Mouse (Mus musculus) midbrain, embryonic 16.5 days (tissue): Measurements from ENCODE around the gene Nod1. TPM values are rescaled to one million over a fixed set of nuclear protein-coding genes. Genes with fewer than 3 reads are reported as not detected.

Experiments
- ATAC-seq: fragments of 200-750 bp; cut with Nextera tagmentation; 2 replicates; pipeline ENCODE4 v1.8.0; 2017; ENCODE audit warnings: moderate TSS enrichment
- H3K27ac ChIP-seq: fragments of 300-500 bp; sonication (generic); 2 replicates; pipeline ENCODE4 v1.5.1; 2014; ENCODE audit warnings: mild to moderate bottlenecking, low read length, mixed read lengths
- H3K27me3 ChIP-seq: fragments of 300-500 bp; sonication (generic); 2 replicates; pipeline ENCODE4 v1.6.1; 2014; ENCODE audit warnings: low read depth, low read length, mixed read lengths; ENCODE audit not compliant: control insufficient read depth, insufficient read depth
- H3K36me3 ChIP-seq: fragments of 300-500 bp; sonication (generic); 2 replicates; pipeline ENCODE4 v1.6.1; 2014; ENCODE audit warnings: mild to moderate bottlenecking, low read length, moderate library complexity, mixed read lengths; ENCODE audit not compliant: control insufficient read depth, insufficient read depth
- H3K4me1 ChIP-seq: fragments of 300-500 bp; sonication (generic); 2 replicates; pipeline ENCODE4 v1.6.1; 2014; ENCODE audit warnings: mild to moderate bottlenecking, low read length, mixed read lengths; ENCODE audit not compliant: control insufficient read depth, insufficient read depth
- H3K4me2 ChIP-seq: fragments of 300-500 bp; sonication (generic); 2 replicates; pipeline ENCODE4 v1.6.1; 2014; ENCODE audit warnings: mild to moderate bottlenecking, low read length, mixed read lengths
- H3K4me3 ChIP-seq: fragments of 300-500 bp; sonication (generic); 2 replicates; pipeline ENCODE4 v1.5.1; 2014; ENCODE audit warnings: low read depth, mild to moderate bottlenecking, low read length, moderate library complexity, mixed read lengths
- H3K9ac ChIP-seq: fragments of 300-500 bp; sonication (generic); 2 replicates; pipeline ENCODE4 v1.6.1; 2014; ENCODE audit warnings: low read depth, low read length, mixed read lengths
- H3K9me3 ChIP-seq: fragments of 300-500 bp; sonication (generic); replicated peaks from 2 replicates; pipeline ENCODE4 v1.6.1; 2014; ENCODE audit warnings: mild to moderate bottlenecking, low read length, mixed read lengths; ENCODE audit not compliant: control insufficient read depth, poor library complexity, severe bottlenecking
- WGBS: fragments of 180-500 bp; shearing (Covaris S2); extraction: QIAGEN DNeasy Blood & Tissue Kit; methylation state at CpG from one replicate; pipeline ENCODE4 v1.1.7; 2014; 5-methylcytosine and 5-hydroxymethylcytosine counted together
- polyA plus RNA-seq: library from polyadenylated mRNA; unstranded; fragments of >200 nt; fragmentation: Nextera tagmentation; extraction: Ambion mirVana; gene quantifications from 2 replicates; pipeline ENCODE4 v1.2.1, GENCODE M21; 2015

Nod1 gene
- polyA plus RNA-seq, 1 experiment from 2014 or later: 2.8 TPM

DNA sequence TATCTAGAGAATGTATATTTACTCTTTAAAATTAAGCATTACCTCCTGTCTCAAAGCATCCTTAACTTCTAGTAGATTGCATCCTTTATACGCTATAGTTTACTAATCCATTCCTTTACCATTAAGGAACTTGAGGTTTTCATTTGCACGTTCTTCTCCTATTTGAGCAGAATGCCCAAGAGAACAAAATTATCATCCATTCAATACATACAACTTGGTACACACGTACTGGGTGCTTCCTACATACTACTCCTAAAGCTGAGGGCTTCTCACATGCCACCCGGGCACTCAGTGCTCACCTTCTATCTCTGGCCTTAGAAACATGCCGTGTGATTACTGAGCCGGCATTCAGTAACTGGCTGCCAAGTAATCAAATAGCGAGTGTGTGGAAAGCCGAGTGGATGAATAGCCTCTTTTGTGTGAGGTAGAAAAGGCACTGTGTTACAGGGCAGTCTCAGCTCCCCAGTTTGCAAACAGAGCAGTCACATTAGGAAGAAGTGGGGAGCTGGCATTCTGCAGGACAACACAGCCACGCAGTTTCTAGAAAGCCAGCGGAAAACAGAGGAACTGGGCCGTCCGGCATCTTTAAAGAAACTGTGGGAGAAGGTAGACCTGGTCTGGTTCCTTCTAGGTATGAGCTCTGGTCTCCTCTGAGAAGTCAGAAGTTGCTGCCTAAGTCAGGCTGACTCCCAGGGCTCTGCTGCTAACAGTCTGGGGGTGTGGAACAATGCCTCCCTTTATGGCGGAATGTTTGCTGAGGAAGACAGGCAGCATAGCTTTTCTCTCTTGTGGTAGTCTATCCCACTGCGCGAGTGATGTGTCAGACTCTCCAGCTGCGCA lies 37.2 kb upstream of the Nod1 start:
- Histone ChIP-seq H3K27ac (peak overlapping the region; percentile 26; the same call in 1 of the 2 replicates), H3K4me1 (peaks cover 8% of the 10 kb centered on the region), H3K4me3 (0 out of 2 replicates have a peak overlapping the region, but pooled peaks have one; percentile 2), H3K9ac (peak overlapping the region; percentile 3; the same call in 1 of the 2 replicates), H3K36me3 (no peaks in the 10 kb centered on the region), H3K9me3 (no peaks in the 10 kb centered on the region), H3K27me3 (no peaks in the 10 kb centered on the region), H3K4me2 (peak overlapping the region; percentile 47)
- 10% methylated on average over 16 of the region's 16 CpGs for WGBS
- peak; percentile 82 for ATAC-seq

DNA sequence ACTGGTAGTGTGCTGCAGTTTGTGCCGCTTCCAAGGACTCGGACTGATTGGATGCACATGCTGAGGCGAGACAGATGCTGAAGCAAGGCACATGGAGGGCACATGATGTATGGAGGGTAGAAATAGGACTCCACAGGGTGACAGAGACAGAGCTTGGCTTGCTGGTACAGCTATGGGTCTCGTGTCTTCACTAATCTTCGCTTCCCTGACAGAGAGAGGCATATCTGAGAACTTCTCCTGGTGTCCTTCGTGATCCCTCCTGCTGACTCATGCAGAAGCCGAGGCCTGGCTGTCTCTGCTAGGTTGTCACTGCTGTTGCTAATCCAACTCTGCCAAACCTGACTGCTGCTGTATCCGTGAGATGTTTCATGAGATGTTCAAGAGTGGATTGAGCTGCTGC lies 36.0 kb upstream of the Nod1 start:
- no peak overlapping the region for H3K4me2 ChIP-seq
- no peaks in the 10 kb centered on the region for H3K27me3 ChIP-seq
- no peak overlapping the region for H3K27ac ChIP-seq
- 91% methylated on average over 8 of the region's 8 CpGs for WGBS
- peaks cover 8% of the 10 kb centered on the region for H3K4me1 ChIP-seq
- no peak overlapping the region for H3K9ac ChIP-seq
- no peaks in the 10 kb centered on the region for H3K9me3 ChIP-seq
- ATAC-seq: no peak
- no peak overlapping the region for H3K4me3 ChIP-seq
- no peaks in the 10 kb centered on the region for H3K36me3 ChIP-seq

DNA sequence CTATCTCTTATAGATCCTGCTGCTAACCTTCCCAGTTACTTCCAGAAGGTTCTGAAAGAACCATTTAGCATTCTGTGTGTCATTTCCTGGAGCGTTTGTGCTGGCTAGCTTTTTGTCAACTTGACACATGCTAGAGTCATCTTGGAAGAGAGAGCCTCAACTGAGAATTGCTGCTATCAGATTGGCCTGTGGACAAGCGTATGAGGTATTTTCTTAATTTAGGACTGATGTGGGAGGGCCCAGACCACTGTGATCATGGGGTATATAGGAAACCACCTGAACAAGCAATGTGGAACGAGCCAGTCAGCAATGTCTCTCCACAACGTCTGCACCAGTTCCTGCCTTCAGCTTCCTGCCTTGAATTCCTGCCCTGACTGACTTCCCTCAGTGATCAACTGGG lies 31.1 kb upstream of the Nod1 start:
- Histone ChIP-seq H3K4me3 (no peak overlapping the region), H3K36me3 (no peaks in the 10 kb centered on the region), H3K4me2 (no peak overlapping the region), H3K27ac (no peak overlapping the region), H3K9ac (no peak overlapping the region), H3K4me1 (no peaks in the 10 kb centered on the region), H3K9me3 (no peaks in the 10 kb centered on the region), H3K27me3 (no peaks in the 10 kb centered on the region)
- ATAC-seq: no peak
- WGBS: 85% methylated on average over 4 of the region's 4 CpGs

DNA sequence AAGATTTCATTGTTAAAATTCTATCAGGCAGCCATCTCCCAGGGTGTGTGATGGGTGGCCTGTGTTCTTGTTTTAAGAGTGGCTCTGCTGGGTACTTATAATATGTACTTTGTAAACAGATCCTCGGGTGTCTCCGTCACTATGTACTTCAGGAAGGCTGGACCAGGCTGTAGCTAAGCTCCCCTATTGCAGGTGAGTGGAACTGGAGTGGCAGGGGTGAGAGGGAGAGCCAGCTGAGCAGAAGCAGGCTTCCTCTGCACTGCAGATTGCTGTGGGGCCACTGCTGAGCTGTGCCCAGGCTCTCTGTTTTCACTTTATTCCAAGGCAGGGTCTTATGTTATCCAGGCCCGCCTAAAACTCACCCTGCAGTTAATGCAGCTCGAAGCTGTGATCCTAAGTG lies 30.0 kb upstream of the Nod1 start:
- H3K36me3 ChIP-seq: no peaks in the 10 kb centered on the region
- WGBS: 78% methylated on average over 4 of the region's 4 CpGs
- no peaks in the 10 kb centered on the region for H3K9me3 ChIP-seq
- no peak overlapping the region for H3K27ac ChIP-seq
- no peak overlapping the region for H3K4me2 ChIP-seq
- H3K9ac ChIP-seq: no peak overlapping the region
- no peaks in the 10 kb centered on the region for H3K4me1 ChIP-seq
- H3K27me3 ChIP-seq: no peaks in the 10 kb centered on the region
- ATAC-seq: no peak
- H3K4me3 ChIP-seq: no peak overlapping the region

DNA sequence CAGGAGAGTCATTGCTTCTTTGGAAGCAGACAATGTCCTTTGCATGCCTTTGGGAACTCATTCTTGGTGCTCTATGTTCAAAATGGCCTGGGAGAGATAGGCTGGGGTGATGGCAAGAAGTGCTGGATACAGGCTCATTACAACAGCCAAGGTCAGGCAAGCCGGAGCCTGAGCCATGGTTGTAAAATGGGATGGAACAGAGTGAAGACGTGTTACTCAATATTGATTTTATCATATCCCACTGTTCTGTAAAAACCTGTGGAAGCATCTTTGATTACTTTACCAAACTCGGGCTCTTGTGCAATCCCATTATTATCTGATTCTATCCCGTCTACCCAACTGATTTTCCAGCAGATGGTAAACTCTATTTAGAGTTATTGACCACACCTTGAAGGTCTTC lies 28.9 kb upstream of the Nod1 start:
- no peak overlapping the region for H3K27ac ChIP-seq
- no peak for ATAC-seq
- H3K36me3 ChIP-seq: no peaks in the 10 kb centered on the region
- no peaks in the 10 kb centered on the region for H3K9me3 ChIP-seq
- no peak overlapping the region for H3K4me2 ChIP-seq
- 86% methylated on average over 4 of the region's 4 CpGs for WGBS
- no peaks in the 10 kb centered on the region for H3K27me3 ChIP-seq
- no peak overlapping the region for H3K4me3 ChIP-seq
- H3K4me1 ChIP-seq: no peaks in the 10 kb centered on the region
- H3K9ac ChIP-seq: no peak overlapping the region

DNA sequence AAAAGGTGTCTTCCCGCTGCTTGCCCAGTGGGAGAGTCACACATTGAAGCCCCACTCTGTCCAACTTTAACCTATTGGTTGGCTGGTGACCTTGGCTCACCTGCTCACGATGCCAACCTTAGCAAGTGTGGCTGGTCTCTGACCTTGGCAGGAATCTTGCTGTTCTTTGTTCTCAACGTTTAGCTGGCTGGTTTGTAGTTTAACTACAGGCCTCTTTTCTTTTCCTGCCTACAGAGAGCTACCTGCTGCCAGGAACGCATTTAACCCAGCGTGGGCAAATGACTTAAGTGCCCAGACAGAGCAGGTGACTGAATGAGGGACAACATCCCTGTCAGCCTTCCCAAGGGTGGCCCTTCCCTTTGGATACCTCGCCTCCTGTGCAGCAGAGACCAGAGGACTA lies 25.3 kb upstream of the Nod1 start:
- WGBS: 79% methylated on average over 6 of the region's 6 CpGs
- H3K9me3 ChIP-seq: no peaks in the 10 kb centered on the region
- H3K4me2 ChIP-seq: no peak overlapping the region
- H3K27ac ChIP-seq: no peak overlapping the region
- H3K9ac ChIP-seq: no peak overlapping the region
- H3K36me3 ChIP-seq: no peaks in the 10 kb centered on the region
- no peak overlapping the region for H3K4me3 ChIP-seq
- H3K4me1 ChIP-seq: no peaks in the 10 kb centered on the region
- ATAC-seq: no peak
- no peaks in the 10 kb centered on the region for H3K27me3 ChIP-seq

DNA sequence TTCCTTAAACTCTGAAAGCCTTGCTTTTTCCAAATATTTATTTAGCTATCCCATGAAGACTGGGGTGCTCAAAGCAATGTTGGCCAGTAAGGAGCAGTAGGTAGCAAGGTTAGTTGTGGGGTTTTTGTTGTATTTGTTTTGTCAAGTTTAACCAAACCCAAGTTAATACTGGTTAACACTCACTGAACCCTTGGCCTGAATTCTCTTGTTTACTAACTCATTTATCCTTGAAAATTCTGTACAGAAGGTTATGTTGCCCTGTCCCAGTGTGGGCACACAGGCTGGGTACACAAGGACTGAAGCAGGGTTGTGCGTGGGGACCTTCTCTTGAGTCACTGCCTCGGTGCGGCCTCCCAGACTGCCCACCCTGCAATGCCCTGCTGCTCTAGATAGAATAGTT lies 23.9 kb upstream of the Nod1 start:
- H3K27me3 ChIP-seq: no peaks in the 10 kb centered on the region
- ATAC-seq: no peak
- no peaks in the 10 kb centered on the region for H3K36me3 ChIP-seq
- 90% methylated on average over 3 of the region's 3 CpGs for WGBS
- no peak overlapping the region for H3K27ac ChIP-seq
- no peak overlapping the region for H3K4me3 ChIP-seq
- H3K4me1 ChIP-seq: peaks cover 6% of the 10 kb centered on the region
- H3K9ac ChIP-seq: no peak overlapping the region
- no peak overlapping the region for H3K4me2 ChIP-seq
- no peaks in the 10 kb centered on the region for H3K9me3 ChIP-seq

DNA sequence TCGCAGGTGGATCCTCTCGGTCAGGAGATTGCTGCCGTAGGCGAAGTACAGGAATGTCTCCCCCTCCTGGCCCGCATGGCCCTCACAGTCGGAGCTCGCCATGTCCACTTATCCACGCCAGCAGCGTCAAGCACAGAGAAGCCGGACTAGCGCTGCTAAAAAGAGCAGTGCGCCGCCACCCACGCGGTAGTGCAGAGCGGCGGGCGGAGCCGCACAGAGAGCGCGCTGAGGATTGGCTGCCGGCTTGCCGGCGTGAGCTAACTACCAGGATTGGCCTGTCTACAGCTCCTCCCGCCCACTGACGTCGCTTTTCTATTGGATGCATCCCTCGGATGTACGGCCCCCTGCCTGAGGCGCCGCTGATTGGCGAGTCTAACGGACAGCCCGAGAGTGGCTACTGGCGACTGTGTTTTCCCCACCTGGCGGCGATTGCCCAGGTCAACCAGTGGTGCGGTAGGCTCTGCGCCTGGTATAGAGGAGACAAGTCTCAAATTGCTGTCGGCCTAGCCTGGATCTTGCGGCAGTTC lies 20.4 kb upstream of the Nod1 start, which contains the start of gene Ggct:
TSS of gene Ggct (minus strand) at position 217 of the 527 bp plus-strand sequence.
- no peaks in the 10 kb centered on the region for H3K9me3 ChIP-seq
- H3K27me3 ChIP-seq: no peaks in the 10 kb centered on the region
- under 1% methylated on average over 41 of the region's 41 CpGs for WGBS
- peak within 1 kb of the TSS; percentile 77 for H3K9ac ChIP-seq
- peak; percentile 100 for ATAC-seq
- peak within 1 kb of the TSS; percentile 66 for H3K4me3 ChIP-seq
- H3K27ac ChIP-seq: peak within 1 kb of the TSS; percentile 64
- H3K4me1 ChIP-seq: peaks cover 6% of the 10 kb centered on the region
- peak within 1 kb of the TSS; percentile 65 for H3K4me2 ChIP-seq
- no peaks in the 10 kb centered on the region for H3K36me3 ChIP-seq

DNA sequence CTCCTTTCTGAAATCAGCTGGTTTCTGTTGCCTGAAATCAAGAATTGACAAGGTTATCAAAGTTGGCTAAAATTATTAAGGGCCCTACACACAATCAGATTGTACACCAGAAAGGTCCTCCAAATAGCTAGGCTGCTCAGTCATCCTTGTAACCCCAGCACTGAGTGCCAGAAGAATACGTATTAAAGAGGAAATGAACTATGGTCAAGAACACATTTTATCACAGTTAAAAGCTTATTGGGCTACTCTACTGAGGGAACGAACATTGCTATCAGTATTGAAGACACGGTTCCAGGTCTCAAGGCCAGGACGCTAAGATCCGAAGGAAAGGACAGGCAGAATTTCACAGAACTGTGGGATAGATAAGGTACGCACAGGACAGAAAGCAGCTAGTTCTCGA lies 19.7 kb upstream of the Nod1 start:
- H3K4me2 ChIP-seq: peak overlapping the region; percentile 65
- no peaks in the 10 kb centered on the region for H3K9me3 ChIP-seq
- peak overlapping the region; percentile 66 for H3K4me3 ChIP-seq
- ATAC-seq: no peak
- WGBS: 3% methylated on average over 7 of the region's 7 CpGs
- H3K27ac ChIP-seq: peak overlapping the region; percentile 64
- H3K4me1 ChIP-seq: peaks cover 6% of the 10 kb centered on the region
- H3K27me3 ChIP-seq: no peaks in the 10 kb centered on the region
- peak overlapping the region; percentile 77 for H3K9ac ChIP-seq
- H3K36me3 ChIP-seq: no peaks in the 10 kb centered on the region
